Mouse (Mus musculus): ENCODE data around the gene Syap1.

DNA sequence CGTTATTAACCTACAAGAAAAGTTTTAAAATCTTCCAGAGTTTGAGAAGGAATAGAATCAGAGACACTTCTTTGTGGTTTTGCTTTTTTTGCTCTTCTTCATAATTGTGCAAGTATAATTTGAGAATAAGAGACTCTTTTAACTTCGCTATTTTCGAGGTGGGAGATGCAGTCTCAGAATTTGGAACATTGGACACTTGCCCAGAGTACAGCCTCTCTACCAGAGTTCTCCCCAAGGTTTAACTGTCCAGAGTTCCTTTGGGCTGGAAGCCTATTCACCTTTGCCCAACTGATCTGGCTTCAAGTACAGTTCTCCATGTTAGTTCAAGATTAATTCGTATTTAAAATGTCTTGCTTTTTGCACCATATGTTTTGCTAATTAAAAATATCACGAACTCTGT, 58.5 kb downstream of the Syap1 start:
- TF ChIP-seq CTCF (IDR thresholded peaks at IDR 0.05) (no peak), EP300 (IDR thresholded peaks at IDR 0.05) (no peak)

Measured in lung, postnatal 0 days (tissue).